Mouse (Mus musculus) testis, adult 2 months (tissue): ENCODE results near the gene Foxf1.

Source experiments
- CTCF ChIP-seq: fragments of 200-500 bp; IDR thresholded peaks from 2 replicates; pipeline ENCODE4 v1.5.1; 2012; ENCODE audit warnings: low read depth, mild to moderate bottlenecking, inconsistent platforms, low read length, moderate library complexity; ENCODE audit not compliant: control insufficient read depth, insufficient read depth, insufficient replicate concordance
- POLR2A ChIP-seq: fragments of 200-500 bp; IDR thresholded peaks from 2 replicates; pipeline ENCODE4 v1.6.1; 2012; ENCODE audit warnings: low read depth, mild to moderate bottlenecking, inconsistent platforms, low read length, moderate library complexity; ENCODE audit not compliant: control insufficient read depth

DNA sequence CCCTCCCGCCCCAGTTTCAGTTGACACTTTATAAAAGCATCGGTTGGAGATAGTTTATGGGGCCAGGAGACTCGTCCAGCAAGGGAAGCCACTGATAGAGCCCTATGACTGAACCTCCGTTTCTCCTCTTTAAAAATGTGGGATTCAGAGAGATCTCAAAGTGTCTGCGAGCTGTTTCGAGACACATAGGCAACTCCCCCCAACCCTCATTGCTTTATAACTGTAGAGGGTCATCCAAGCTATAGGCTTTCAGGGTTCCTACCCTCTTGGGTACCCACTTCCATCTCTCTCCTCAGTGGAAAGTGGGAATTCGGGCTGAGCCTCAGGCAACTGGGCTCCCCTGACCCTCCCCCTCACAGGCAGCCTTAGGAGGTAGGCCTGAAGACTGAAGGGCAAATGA lies 2.8 kb upstream of the Foxf1 start:
- TF ChIP-seq CTCF (no peak), POLR2A (no peak)
